Mouse (Mus musculus) megakaryocyte, adult 5-6 weeks (primary cell): Measurements from ENCODE around the gene Psma1. TPM values are rescaled to one million over a fixed set of nuclear protein-coding genes. Genes with fewer than 3 reads are reported as not detected.
A peak's percentile ranks its signal among the peaks of the same experiment; 100 is the strongest.

Experiments used
- ATAC-seq: 2 replicates; pipeline ENCODE4 v1.8.0; 2016; ENCODE audit warnings: mild to moderate bottlenecking, inconsistent platforms; ENCODE audit not compliant: poor library complexity, severe bottlenecking
- total RNA-seq, 2 experiments: library from RNA; stranded (forward) in 1 of 2; stranded (reverse) in 1 of 2; fragments of 153-499, 151-499 nt in 1 of 2; fragments of 221-1000, 200-1000 nt in 1 of 2; gene quantifications; 2 replicates each; pipeline versions ENCODE4 v1.2.3 to v1.2.4; 2015 to 2017

The Psma1 gene
- total RNA-seq, 2 experiments from 2014 or later: 280 to 367 TPM

DNA sequence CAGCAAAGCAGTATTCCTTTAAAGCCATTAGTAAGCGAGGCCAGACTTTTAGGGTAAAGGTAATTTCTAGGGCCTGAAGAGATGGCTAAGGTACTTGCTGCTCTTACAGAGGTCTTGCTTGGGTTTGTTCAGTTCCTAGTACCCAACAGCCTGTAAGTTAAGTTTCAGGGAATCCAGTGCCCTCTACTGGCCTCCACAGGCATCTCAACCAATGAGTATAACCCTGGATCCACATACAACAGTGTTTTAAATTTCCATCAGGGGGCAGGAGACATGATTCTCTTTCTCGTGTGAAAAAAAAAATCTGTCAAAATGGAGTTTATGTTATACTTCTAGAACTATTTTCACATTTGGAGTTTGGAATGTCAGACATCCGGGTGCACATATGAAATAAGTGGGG is 5.8 kb upstream of the Psma1 start:
- peak; percentile 97 for ATAC-seq

DNA sequence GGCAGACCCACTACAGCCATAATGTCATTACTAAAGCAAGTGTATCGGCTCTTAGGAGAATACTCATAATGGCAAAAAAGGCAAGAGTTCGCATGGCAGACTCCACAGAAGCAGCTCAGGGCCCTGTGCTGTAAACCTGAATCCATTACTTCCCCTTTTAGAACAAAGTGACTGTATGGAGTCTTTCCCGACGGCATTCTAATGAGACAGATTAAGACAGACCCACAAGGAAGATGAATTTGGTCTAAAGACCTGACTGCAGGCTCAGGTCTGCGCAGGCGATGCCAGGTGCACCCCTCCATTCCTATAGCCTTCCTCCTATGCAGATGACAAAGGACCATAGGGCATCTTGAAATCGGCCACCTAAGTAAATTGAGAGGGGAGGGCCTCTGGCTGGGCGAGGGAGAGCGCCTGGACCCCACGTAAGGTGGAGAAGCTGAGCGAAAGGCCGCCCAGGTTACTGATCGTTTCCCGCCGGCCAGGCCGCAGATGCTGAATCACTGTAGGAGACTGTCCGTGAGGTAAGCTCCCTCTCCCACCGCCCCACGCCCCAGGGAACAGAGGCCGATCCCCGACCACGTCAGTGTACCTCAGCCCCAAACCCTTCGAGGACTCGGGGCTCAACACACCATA is 430 bp downstream of the Psma1 start:
- ATAC-seq: peak; percentile 66

DNA sequence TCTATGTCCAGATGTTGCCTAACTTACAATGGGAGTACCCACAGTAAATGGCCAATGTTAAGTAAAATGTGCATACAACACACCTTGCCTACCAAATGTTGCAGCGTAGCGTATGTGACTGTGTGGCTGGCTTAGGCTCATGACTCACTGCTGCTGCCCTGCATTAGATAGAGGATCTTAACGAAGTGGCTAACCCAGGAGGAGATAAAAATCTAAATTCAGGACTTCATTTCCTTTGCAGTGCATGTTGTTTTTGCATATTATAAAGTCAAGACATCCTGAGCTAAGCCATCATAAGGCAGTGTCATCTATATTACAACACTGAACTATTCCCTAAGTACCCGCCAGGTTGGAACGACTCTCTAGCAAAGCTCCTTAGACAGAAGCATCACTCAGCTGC is 7.5 kb downstream of the Psma1 start:
- peak; percentile 30; the same call in 1 of the 2 replicates for ATAC-seq

DNA sequence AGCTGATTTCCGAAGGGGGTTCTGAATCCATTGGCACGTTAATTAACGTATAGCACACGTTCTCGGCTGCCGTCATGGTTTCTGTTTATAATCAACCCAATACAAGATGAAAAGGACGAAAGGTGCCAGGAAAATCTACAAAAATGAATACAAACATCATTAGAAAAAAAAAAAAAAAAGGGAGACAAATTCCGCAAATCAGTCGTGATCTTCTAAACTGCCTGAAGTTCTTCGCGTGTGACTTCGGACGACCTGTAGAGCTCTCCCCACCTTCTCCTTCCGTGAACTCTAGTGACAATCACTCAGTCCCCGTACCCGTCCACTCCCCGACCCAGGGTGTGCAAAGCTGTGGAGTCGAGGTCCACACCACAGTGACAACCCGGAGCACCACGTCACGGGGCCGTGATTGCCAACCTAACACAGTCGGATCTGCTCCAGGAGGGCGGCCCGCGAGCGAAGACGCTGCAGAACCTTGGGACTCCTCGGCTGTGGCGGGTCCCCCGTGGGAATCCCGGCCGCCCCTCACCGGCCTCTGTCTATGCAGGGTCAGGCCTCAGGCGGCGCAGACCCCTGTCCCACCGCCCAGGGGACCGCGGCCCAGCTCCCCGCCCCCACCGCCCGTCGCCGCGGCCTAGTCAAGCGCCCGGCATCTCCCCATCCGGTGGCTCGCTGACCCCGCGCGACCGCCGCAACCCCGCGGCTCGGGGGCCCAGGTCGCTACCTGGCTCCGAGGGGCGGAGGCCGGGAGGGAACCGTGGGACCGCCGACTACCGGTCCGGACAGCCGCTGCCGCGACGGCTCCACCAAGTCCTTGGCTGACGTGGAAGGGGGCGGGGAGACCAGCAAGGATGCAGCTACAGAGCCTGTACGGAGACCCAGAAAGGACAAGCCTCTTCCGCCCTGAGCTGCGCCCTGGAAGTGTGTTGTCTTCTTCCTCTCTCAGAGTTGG is 21.8 kb downstream of the Psma1 start, which contains the start of gene Copb1:
Copb1 (minus strand) TSS at position 827 of the 949 bp plus-strand sequence.
- ATAC-seq: peak; percentile 98

DNA sequence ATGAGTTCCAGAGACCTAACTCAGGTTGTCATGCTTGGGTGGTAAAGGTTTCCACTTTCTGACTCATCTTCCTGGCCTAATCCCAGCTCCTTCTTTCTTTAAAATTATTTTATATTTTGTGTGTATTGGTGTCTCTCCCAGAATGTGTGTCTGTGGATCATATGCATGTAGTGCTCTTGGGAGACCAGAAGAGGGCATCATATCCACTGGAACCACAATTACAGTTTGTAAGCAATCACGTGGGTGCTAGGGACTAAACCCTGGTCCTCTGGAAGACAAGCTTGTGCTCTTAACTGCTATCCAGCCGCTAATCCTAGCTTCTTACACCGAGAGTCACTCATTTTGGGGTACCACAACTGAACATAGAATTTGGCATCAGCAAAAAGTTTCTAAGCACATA is 24.2 kb downstream of the Psma1 start:
- no peak for ATAC-seq

DNA sequence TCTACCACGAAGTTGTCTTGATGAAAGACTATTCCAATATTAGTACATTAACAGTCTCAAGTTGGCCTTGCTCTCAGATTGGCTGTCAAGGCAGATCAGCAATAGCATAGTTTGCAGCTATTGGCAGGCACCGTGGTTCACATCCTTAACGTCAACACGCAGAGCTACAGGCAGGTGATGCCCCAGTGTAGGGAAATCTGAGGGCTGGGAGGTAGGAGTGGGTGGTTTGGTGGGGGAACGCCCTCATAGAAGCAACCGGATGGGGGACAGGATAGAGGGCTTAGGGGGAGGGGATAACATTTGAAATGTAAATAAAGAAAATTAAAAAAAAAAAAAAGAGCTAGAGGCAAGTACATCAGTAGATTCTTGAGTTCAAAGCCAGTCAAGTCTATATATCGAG is 41.9 kb downstream of the Psma1 start:
- ATAC-seq: no peak

DNA sequence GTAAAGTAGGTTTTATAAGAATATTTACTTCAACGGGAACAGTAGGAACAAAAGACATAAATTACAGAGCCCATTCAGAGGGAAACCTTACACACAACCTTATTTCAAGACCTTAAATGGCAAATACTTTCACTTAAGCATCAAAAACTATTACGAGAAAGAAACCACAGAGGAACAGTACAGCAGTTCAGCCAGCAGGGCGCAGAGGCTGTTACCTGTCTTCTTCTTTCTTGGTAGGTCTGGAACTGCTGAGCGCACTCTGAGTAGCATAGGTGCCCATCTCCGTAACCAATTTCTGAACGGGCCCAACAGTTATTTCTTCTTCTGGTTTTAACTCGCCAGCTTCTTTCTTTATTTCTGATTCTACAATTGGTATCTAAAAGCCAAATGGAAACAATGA is 42.9 kb downstream of the Psma1 start:
- no peak for ATAC-seq

DNA sequence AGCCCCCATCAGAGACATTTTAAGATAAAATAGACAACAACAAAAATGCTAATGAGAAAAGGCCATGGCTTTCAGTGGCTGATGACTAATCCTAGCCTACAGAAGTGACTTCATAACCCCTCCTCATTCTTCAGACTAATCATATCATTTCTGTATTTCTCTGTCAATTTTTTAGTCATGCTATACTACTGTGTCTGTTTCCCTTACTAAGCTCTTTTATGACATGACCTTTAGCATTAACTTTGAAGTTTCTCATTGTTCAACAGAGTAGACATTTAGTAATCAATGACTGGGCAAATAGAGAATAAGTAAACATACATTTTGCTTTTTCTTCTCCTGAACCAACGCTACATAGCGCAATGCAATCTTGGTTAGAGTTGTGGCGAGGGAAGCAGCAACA is 44.1 kb downstream of the Psma1 start:
- ATAC-seq: no peak

DNA sequence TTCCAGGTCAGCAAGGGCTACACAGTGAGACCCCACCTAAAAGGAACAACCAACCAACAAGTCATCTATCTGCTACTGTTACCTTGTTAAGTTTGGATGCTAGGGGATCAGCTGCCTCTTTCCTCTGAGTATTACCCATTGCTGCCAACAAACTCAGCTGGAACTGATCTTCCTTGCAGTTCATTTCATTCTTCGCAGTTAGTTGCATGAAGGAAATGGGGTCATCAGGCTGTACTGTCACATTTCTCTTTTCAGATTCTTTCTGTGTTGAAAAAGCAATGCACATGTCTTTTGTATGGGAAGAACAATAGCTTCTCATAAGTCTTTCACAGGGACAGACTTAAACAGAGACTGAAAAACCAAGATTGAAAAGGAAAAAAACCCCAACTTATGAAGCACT is 49.4 kb downstream of the Psma1 start:
- no peak for ATAC-seq

DNA sequence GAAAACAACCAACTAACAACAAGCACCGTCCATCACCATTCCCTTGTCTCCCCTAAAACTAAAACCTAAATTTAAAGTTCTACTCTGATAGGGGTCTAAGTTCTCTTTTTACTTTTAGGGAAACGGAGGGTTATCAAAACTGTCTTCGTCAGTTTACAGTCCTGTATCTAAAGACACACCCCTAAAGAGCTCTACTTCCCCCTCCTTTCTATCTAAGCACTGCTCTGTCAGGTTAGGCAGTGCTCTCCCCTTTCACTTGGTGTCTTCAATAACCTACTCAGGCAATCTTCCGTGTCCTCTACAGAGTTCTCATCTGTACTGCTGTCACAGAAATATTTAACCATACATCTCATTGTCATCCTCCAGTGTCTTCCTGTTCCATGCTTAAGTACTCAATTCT is 55.5 kb downstream of the Psma1 start:
- ATAC-seq: no peak

DNA sequence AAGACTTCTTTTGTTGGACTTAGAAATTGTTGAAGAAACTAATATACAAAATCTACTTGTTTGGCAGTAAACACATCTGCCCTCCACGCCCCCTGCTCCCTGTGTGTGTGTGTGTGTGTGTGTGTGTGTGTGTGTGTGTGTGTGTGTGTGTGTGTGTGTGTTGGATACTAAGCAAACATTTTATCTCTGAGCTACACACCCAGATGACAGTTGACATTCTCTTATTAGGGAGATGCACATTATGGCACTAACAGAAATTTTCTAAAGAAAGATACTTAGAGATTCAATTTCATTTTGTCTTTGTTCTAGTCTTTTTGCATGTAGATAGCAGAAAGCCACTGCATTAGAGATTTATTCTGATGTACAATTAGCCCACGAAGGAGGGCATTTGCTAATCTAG is 59.0 kb downstream of the Psma1 start:
- no peak for ATAC-seq

Other genes starting within 250 kb of the Psma1 start
- gene Rras2, start 158.3 kb downstream of the Psma1 start, total RNA-seq (2015): 3.3 and 4.1 TPM in 2 replicates
- 2.7 and 4.8 TPM in 2 replicates for gene Rras2, start 158.3 kb downstream of the Psma1 start, total RNA-seq (2017)
- gene Copb1, start 21.4 kb downstream of the Psma1 start, total RNA-seq (2015): 142 and 161 TPM in 2 replicates
- 82.5 and 85.9 TPM in 2 replicates for gene Copb1, start 21.4 kb downstream of the Psma1 start, total RNA-seq (2017)
- 10.4 and 11.9 TPM in 2 replicates for gene Pde3b, start 139.2 kb upstream of the Psma1 start, total RNA-seq (2015)
- 14.1 and 25.3 TPM in 2 replicates for gene Pde3b, start 139.2 kb upstream of the Psma1 start, total RNA-seq (2017)